Mouse (Mus musculus) myocyte (in vitro differentiated cells): Measurements from ENCODE around the gene Pkig. TPM values are rescaled to one million over a fixed set of nuclear protein-coding genes. Genes with fewer than 3 reads are reported as not detected.

Source experiments
- H3K27me3 ChIP-seq: one replicate; pipeline ENCODE4 v1.6.1; 2011; ENCODE audit not compliant: control insufficient read depth, insufficient read depth, insufficient read length
- H3K36me3 ChIP-seq: one replicate; pipeline ENCODE4 v1.6.1; 2011; ENCODE audit not compliant: control insufficient read depth, insufficient read depth
- H3K4me2 ChIP-seq: one replicate; pipeline ENCODE4 v1.6.1; 2011; ENCODE audit warnings: low read depth, control low read depth
- H3K4me3 ChIP-seq: one replicate; pipeline ENCODE4 v1.5.1; 2011; ENCODE audit warnings: mild to moderate bottlenecking, control low read depth, moderate library complexity
- H3K79me2 ChIP-seq: one replicate; pipeline ENCODE4 v1.6.1; 2011; ENCODE audit not compliant: control insufficient read depth, insufficient read depth
- H3ac ChIP-seq: one replicate; pipeline ENCODE4 v1.6.1; 2011; ENCODE audit not compliant: control insufficient read depth, insufficient read length
- CEBPB ChIP-seq: IDR thresholded peaks from 2 replicates; pipeline ENCODE4 v1.6.1; 2011; ENCODE audit warnings: mild to moderate bottlenecking, moderate library complexity; ENCODE audit not compliant: poor library complexity, insufficient read depth, severe bottlenecking
- E2F4 ChIP-seq: IDR thresholded peaks from one replicate; pipeline ENCODE4 v1.6.1; 2011; ENCODE audit warnings: mild to moderate bottlenecking, control low read depth, moderate library complexity; ENCODE audit not compliant: insufficient read depth
- MAX ChIP-seq: IDR thresholded peaks from one replicate; pipeline ENCODE4 v1.6.1; 2011; ENCODE audit warnings: low read depth, mild to moderate bottlenecking, control low read depth
- MYOD1 ChIP-seq, 3 experiments: IDR thresholded peaks; one replicate each; pipeline ENCODE4 v1.6.1; 2011; ENCODE audit warnings: control low read depth in 2 of 3, low read depth in 2 of 3, mild to moderate bottlenecking in 2 of 3, moderate library complexity in 1 of 3; ENCODE audit not compliant: insufficient read length in 2 of 3, control insufficient read depth in 1 of 3
- MYOG ChIP-seq, 3 experiments: IDR thresholded peaks; one replicate each; pipeline ENCODE4 v1.6.1; 2011; ENCODE audit warnings: control low read depth in 2 of 3, low read depth in 2 of 3, mild to moderate bottlenecking in 2 of 3; ENCODE audit not compliant: insufficient read length in 2 of 3, control insufficient read depth in 1 of 3, insufficient read depth in 1 of 3
- POLR2A ChIP-seq: IDR thresholded peaks from one replicate; pipeline ENCODE4 v1.6.1; 2011; ENCODE audit warnings: low read depth, mild to moderate bottlenecking, control low read depth, moderate library complexity; ENCODE audit not compliant: insufficient read length
- POLR2AphosphoS2 ChIP-seq: IDR thresholded peaks from one replicate; pipeline ENCODE4 v1.6.1; 2011; ENCODE audit warnings: low read depth, control low read depth; ENCODE audit not compliant: insufficient read length
- REST ChIP-seq: IDR thresholded peaks from one replicate; pipeline ENCODE4 v1.6.1; 2011; ENCODE audit warnings: mild to moderate bottlenecking, control low read depth, moderate library complexity; ENCODE audit not compliant: insufficient read depth, insufficient read length
- SRF ChIP-seq: IDR thresholded peaks from one replicate; pipeline ENCODE4 v1.6.1; 2011; ENCODE audit warnings: low read depth; ENCODE audit not compliant: control insufficient read depth, insufficient read length
- TCF12 ChIP-seq: IDR thresholded peaks from one replicate; pipeline ENCODE4 v1.6.1; 2011; ENCODE audit warnings: mild to moderate bottlenecking, control low read depth; ENCODE audit not compliant: poor library complexity, insufficient read depth, severe bottlenecking
- TCF3 ChIP-seq: IDR thresholded peaks from one replicate; pipeline ENCODE4 v1.6.1; 2011; ENCODE audit warnings: low read depth, control low read depth; ENCODE audit not compliant: insufficient read length
- USF1 ChIP-seq: IDR thresholded peaks from one replicate; pipeline ENCODE4 v1.6.1; 2011; ENCODE audit warnings: low read depth, mild to moderate bottlenecking, control low read depth, moderate library complexity
- polyA plus RNA-seq: library from polyadenylated mRNA; unstranded; fragments of >200 nt; fragmentation: generic; extraction: Trizol; gene quantifications from one replicate; pipeline ENCODE4 v1.2.1, GENCODE M21; 2012; ENCODE audit warnings: missing spikeins

Gene Pkig
- polyA plus RNA-seq, 1 experiment = 799 TPM

GRCm38 (mm10) chr2:163718951-163719603 lies 60.9 kb downstream of the Pkig start:
- no peaks in the 10 kb centered on the region for H3K27me3 ChIP-seq
- H3ac ChIP-seq = no peak overlapping the region
- H3K79me2 ChIP-seq = peaks cover 32% of the 10 kb centered on the region
- peaks cover 30% of the 10 kb centered on the region for H3K36me3 ChIP-seq
- H3K4me3 ChIP-seq = no peak overlapping the region
- H3K4me2 ChIP-seq = no peak overlapping the region
- TF ChIP-seq E2F4 (no peak), MYOG (IDR thresholded peaks at IDR 0.05; ENCODE audit: control insufficient read depth in 1 of 3, insufficient read depth in 1 of 3, insufficient read length in 2 of 3, low read depth in 2 of 3) (peak; percentile 49 to 92 (median 88)), USF1 (no peak), MAX (no peak), MYOD1 (IDR thresholded peaks at IDR 0.05; ENCODE audit: control insufficient read depth in 1 of 3, insufficient read length in 2 of 3, low read depth in 2 of 3) (peak; percentile 56 to 78 (median 63)), TCF3 (peak; percentile 45), POLR2A (no peak), POLR2AphosphoS2 (peak; percentile 25), TCF12 (peak; percentile 75)

- Histone ChIP-seq H3K4me3 (no peak overlapping the region), H3ac (no peak overlapping the region), H3K4me2 (no peak overlapping the region), H3K27me3 (no peaks in the 10 kb centered on the region), H3K79me2 (peaks cover 32% of the 10 kb centered on the region), H3K36me3 (peaks cover 35% of the 10 kb centered on the region)
- TF ChIP-seq MYOD1 (IDR thresholded peaks at IDR 0.05; ENCODE audit: control insufficient read depth in 1 of 3, insufficient read length in 2 of 3, low read depth in 2 of 3) = no peak
- no peak for TF ChIP-seq MAX
- TF ChIP-seq TCF12 = no peak
- no peak for TF ChIP-seq TCF3
- TF ChIP-seq POLR2AphosphoS2 = no peak
- no peak for TF ChIP-seq USF1
- no peak for TF ChIP-seq POLR2A
- TF ChIP-seq CEBPB = no peak
- TF ChIP-seq MYOG (IDR thresholded peaks at IDR 0.05; ENCODE audit: control insufficient read depth in 1 of 3, insufficient read depth in 1 of 3, insufficient read length in 2 of 3, low read depth in 2 of 3) = no peak
- no peak for TF ChIP-seq SRF
- no peak for TF ChIP-seq E2F4
- no peak for TF ChIP-seq REST
These were observed 61.4 kb downstream of the Pkig start for GRCm38 (mm10) chr2:163719616-163720015.

GRCm38 (mm10) chr2:163722550-163722949 lies 64.4 kb downstream of the Pkig start:
- Histone ChIP-seq H3K36me3 (peaks cover 49% of the 10 kb centered on the region), H3ac (no peak overlapping the region), H3K4me2 (no peak overlapping the region), H3K79me2 (peaks cover 22% of the 10 kb centered on the region), H3K4me3 (no peak overlapping the region), H3K27me3 (no peaks in the 10 kb centered on the region)
- TF ChIP-seq MYOG (IDR thresholded peaks at IDR 0.05; ENCODE audit: control insufficient read depth in 1 of 3, insufficient read depth in 1 of 3, insufficient read length in 2 of 3, low read depth in 2 of 3) (peak in 2 of 3 experiments; percentile 16 to 71), MYOD1 (IDR thresholded peaks at IDR 0.05; ENCODE audit: control insufficient read depth in 1 of 3, insufficient read length in 2 of 3, low read depth in 2 of 3) (peak in 1 of 3 experiments; percentile 72), CEBPB (no peak)

- TF ChIP-seq MYOG (IDR thresholded peaks at IDR 0.05; ENCODE audit: control insufficient read depth in 1 of 3, insufficient read depth in 1 of 3, insufficient read length in 2 of 3, low read depth in 2 of 3) (no peak), REST (no peak), E2F4 (no peak), MAX (no peak), TCF12 (no peak), CEBPB (no peak), TCF3 (no peak), POLR2AphosphoS2 (no peak), POLR2A (no peak), USF1 (no peak), SRF (no peak), MYOD1 (IDR thresholded peaks at IDR 0.05; ENCODE audit: control insufficient read depth in 1 of 3, insufficient read length in 2 of 3, low read depth in 2 of 3) (no peak)
- Histone ChIP-seq H3K4me3 (no peak overlapping the region), H3K79me2 (no peaks in the 10 kb centered on the region), H3K27me3 (no peaks in the 10 kb centered on the region), H3ac (no peak overlapping the region), H3K36me3 (peaks cover 50% of the 10 kb centered on the region), H3K4me2 (no peak overlapping the region)
These were observed 68.7 kb downstream of the Pkig start for GRCm38 (mm10) chr2:163726766-163727393.

- TF ChIP-seq POLR2AphosphoS2 (peak; percentile 91), POLR2A (peak; percentile 37), TCF12 (no peak), SRF (no peak)
- no peaks in the 10 kb centered on the region for H3K79me2 ChIP-seq
- H3ac ChIP-seq = no peak overlapping the region
- H3K4me3 ChIP-seq = no peak overlapping the region
- no peaks in the 10 kb centered on the region for H3K27me3 ChIP-seq
- no peak overlapping the region for H3K4me2 ChIP-seq
- H3K36me3 ChIP-seq = peaks cover 41% of the 10 kb centered on the region
These were observed 70.1 kb downstream of the Pkig start for GRCm38 (mm10) chr2:163728300-163728699.
